Mouse (Mus musculus) bone marrow, adult 2 months (tissue): Measurements from ENCODE around the gene Dtx4. TPM values are rescaled to one million over a fixed set of nuclear protein-coding genes. Genes with fewer than 3 reads are reported as not detected.
A peak's percentile ranks its signal among the peaks of the same experiment; 100 is the strongest.

ENCODE experiments used
- H3K27ac ChIP-seq: fragments of 200-500 bp; 2 replicates; pipeline ENCODE4 v1.5.1; 2012; ENCODE audit warnings: low read depth, mild to moderate bottlenecking, control low read depth, inconsistent platforms, low read length; ENCODE audit not compliant: control insufficient read depth, poor library complexity, insufficient read depth
- H3K4me1 ChIP-seq: fragments of 200-500 bp; 2 replicates; pipeline ENCODE4 v1.6.1; 2011; ENCODE audit warnings: low read length; ENCODE audit not compliant: control insufficient read depth, insufficient read depth
- H3K4me3 ChIP-seq: fragments of 200-500 bp; replicated peaks from 2 replicates; pipeline ENCODE3; 2011; ENCODE audit warnings: mild to moderate bottlenecking, low read depth, low read length, control low read depth; ENCODE audit not compliant: control insufficient read depth
- CTCF ChIP-seq: fragments of 200-500 bp; IDR thresholded peaks from 2 replicates; pipeline ENCODE4 v1.5.1; 2011; ENCODE audit warnings: low read length, control low read depth; ENCODE audit not compliant: control insufficient read depth, insufficient read depth
- POLR2A ChIP-seq: fragments of 200-500 bp; IDR thresholded peaks from 2 replicates; pipeline ENCODE4 v1.6.1; 2011; ENCODE audit warnings: low read depth, mild to moderate bottlenecking, control low read depth, low read length, borderline replicate concordance; ENCODE audit not compliant: control insufficient read depth
- WGBS: fragments of 180-500 bp; shearing (Covaris S2); methylation state at CpG from one replicate; pipeline ENCODE4 v1.1.7; 2018; 5-methylcytosine and 5-hydroxymethylcytosine counted together
- polyA plus RNA-seq: library from polyadenylated mRNA; stranded (reverse); fragments of >200 nt; gene quantifications from 2 replicates; pipeline ENCODE4 v1.2.4, GENCODE M21; 2011; ENCODE audit warnings: low replicate concordance; ENCODE audit not compliant: missing spikeins, insufficient read depth, insufficient read length

Gene Dtx4
- polyA plus RNA-seq, 1 experiment, result 6.7 TPM

DNA sequence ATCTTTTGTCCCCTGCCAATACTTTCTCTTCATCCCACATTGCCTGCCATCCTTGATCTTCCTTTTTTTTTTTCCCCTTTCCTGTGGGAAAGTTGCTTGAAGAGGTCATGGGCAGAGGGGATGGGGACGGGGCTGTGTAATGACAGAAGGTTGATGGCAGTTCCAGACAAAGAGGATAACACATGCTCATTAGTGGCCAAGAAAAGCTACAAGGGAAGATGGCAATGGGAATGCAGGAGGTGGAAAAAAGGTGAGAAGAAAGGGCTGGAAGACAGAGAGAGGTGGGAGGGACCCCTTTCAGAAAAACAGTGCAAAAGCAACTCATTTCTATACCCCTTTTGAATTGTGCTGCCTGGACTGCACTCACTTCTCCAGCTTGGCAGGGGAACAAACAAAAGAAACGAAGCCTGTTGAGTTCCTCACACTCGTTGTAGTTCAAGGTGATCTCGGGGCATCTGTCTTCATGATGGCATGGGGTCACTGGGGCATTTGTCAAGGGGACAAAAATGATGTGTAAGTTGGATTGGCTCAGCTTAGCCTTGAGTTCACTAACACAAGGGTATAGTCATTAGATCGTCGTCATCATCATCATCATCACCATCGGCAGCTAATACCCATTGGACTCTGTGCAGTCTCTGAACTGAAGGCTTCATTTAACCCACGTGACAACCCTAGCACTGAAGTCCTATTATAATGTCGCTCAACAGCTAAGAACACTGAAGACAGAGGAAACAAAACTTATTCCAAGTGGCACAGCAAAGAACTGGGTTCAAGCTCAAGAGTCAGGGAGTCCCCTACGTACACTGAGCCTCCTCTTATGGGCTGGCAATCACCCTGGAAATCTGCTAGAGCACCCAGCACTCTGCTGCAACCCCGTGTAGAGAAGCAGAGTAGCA lies 11.3 kb downstream of the Dtx4 start:
- H3K27ac ChIP-seq, result no peak overlapping the region
- H3K4me1 ChIP-seq, result no peaks in the 10 kb centered on the region; the same call in 1 of the 2 replicates
- TF ChIP-seq POLR2A, result no peak
- no peak for TF ChIP-seq CTCF
- no peak overlapping the region for H3K4me3 ChIP-seq
- WGBS, result 75% methylated on average over 11 of the region's 11 CpGs

- H3K4me1 ChIP-seq, result no peaks in the 10 kb centered on the region; the same call in 1 of the 2 replicates
- no peak overlapping the region for H3K27ac ChIP-seq
- WGBS, result 70% methylated on average over 8 of the region's 8 CpGs
- no peak for TF ChIP-seq CTCF
- TF ChIP-seq POLR2A, result no peak
- no peak overlapping the region for H3K4me3 ChIP-seq
Measured at GRCm38 (mm10) chr19:12488969-12489674, 12.1 kb downstream of the Dtx4 start.

- Histone ChIP-seq H3K27ac (no peak overlapping the region), H3K4me1 (peaks cover 1% of the 10 kb centered on the region; the same call in 1 of the 2 replicates), H3K4me3 (no peak overlapping the region)
- peak; percentile 66 for TF ChIP-seq CTCF
- TF ChIP-seq POLR2A, result no peak
- WGBS, result 33% methylated on average over 9 of the region's 9 CpGs
Measured at GRCm38 (mm10) chr19:12488205-12488966, 12.9 kb downstream of the Dtx4 start.

DNA sequence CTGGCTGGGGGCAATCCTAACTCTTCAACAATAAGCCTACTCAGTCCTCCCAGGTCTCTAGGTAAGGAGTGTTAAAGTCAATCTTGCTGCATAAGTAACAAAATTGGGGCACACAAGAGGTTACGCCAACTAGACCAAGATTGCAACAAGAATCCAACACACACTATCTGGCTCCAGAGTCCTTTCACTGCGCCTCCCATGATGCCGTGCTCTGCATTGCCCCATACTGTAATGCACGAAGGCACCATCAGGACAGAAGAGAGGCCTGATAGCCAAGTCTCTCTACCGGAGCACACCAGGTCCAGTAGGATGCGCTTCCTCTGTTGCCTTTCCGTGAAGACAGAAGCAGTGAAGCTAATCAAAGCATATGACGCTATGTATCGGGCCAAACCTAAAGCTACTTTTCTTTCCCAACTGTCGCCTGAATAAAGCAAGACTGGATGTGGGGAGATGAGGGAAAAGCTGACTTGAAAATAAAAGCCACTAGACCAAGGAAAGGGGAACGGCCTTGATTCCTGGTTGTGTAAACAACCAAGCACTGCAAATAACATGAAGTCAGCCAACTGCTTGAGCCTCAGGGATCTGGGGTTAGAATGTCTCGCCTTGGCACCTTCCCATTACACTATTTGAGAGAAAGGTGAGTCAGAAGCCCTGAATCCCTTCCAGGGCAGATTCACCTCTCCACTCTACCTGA lies 13.6 kb downstream of the Dtx4 start:
- no peak for TF ChIP-seq POLR2A
- no peak for TF ChIP-seq CTCF
- Histone ChIP-seq H3K4me1 (peaks cover 1% of the 10 kb centered on the region; the same call in 1 of the 2 replicates), H3K27ac (no peak overlapping the region), H3K4me3 (no peak overlapping the region)
- 70% methylated on average over 12 of the region's 12 CpGs for WGBS

DNA sequence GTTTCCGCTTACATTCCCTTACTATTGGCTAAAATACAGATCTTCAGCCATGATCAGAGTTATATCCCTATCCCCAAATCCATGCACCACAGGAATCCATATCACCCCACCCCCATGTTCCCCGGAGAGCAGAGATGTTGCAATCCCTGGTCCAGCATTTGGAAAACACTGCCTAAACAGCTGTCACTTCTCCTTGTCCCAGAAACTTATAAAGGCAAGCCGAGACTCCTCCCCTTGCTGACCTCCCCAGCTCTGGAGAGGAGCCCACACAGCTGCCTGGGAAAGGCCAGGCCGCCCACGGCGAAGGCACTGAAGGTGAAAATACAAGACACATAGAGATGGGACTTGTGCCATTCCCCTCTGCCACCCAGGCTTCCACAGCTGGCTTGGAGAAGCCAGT lies 14.4 kb downstream of the Dtx4 start:
- TF ChIP-seq POLR2A (no peak), CTCF (no peak)
- Histone ChIP-seq H3K4me1 (peaks cover 1% of the 10 kb centered on the region; the same call in 1 of the 2 replicates), H3K4me3 (no peak overlapping the region), H3K27ac (no peak overlapping the region)
- 72% methylated on average over 6 of the region's 6 CpGs for WGBS

DNA sequence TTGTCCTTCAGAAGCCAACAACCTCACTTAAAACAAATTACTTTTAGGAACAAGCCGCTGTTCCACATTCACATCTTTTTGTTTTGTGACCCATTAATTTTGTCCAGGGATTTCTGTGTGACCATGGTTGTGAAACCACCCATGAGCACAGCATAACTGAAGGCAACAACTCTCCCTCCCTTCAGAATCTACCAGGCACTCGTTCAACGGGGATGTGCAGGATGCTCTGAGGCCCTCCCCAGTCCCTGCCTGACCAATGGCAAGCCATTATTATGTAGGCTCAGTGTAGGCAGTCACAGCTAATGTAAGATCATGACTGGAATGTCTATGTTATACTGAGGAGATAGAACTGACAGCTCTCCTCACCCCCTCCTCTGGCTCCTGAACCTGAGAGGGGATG lies 15.6 kb downstream of the Dtx4 start:
- Histone ChIP-seq H3K4me1 (peaks cover 1% of the 10 kb centered on the region; the same call in 1 of the 2 replicates), H3K4me3 (no peak overlapping the region), H3K27ac (no peak overlapping the region)
- WGBS, result 74% methylated on average over 3 of the region's 3 CpGs
- TF ChIP-seq POLR2A, result no peak
- TF ChIP-seq CTCF, result no peak

- H3K4me1 ChIP-seq, result peaks cover 1% of the 10 kb centered on the region; the same call in 1 of the 2 replicates
- TF ChIP-seq POLR2A, result no peak
- no peak for TF ChIP-seq CTCF
- H3K4me3 ChIP-seq, result no peak overlapping the region
- WGBS, result 78% methylated on average over 13 of the region's 13 CpGs
- no peak overlapping the region for H3K27ac ChIP-seq
Measured at GRCm38 (mm10) chr19:12485223-12485622, 16.0 kb downstream of the Dtx4 start.

GRCm38 (mm10) chr19:12484210-12484609 lies 17.0 kb downstream of the Dtx4 start:
- Histone ChIP-seq H3K4me1 (peaks cover 2% of the 10 kb centered on the region; the same call in 1 of the 2 replicates), H3K4me3 (no peak overlapping the region), H3K27ac (no peak overlapping the region)
- 64% methylated on average over 4 of the region's 4 CpGs for WGBS
- no peak for TF ChIP-seq POLR2A
- TF ChIP-seq CTCF, result no peak
